Mouse (Mus musculus): Measurements from ENCODE around the gene Hapln2.

Hapln2 gene

DNA sequence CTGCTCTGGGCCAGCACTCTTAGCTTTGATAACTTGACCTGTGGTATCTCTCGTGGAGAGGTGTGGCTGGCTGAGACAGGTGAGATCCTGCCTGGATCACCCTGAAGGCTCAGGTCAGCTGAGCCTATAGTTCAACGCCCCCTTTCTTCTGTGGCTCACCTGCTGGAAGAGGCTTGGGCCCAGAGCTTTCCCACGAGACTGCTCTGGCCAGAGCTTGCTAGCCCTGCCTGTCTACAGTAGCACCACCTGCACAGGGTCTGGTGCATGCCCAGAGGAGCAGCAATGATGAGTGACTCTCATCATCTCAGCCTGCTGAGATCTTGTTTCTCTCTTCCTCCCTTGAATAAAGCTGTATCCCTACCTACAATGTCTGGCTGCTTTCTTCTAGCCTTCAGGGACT, 47.3 kb downstream of the Hapln2 start:
- no peak for DNase-seq

- DNase-seq, result no peak
Observed at GRCm38 (mm10) chr3:87979493-87979892, 47.9 kb downstream of the Hapln2 start.

GRCm38 (mm10) chr3:87974381-87974987, 52.9 kb downstream of the Hapln2 start:
- no peak for DNase-seq

DNA sequence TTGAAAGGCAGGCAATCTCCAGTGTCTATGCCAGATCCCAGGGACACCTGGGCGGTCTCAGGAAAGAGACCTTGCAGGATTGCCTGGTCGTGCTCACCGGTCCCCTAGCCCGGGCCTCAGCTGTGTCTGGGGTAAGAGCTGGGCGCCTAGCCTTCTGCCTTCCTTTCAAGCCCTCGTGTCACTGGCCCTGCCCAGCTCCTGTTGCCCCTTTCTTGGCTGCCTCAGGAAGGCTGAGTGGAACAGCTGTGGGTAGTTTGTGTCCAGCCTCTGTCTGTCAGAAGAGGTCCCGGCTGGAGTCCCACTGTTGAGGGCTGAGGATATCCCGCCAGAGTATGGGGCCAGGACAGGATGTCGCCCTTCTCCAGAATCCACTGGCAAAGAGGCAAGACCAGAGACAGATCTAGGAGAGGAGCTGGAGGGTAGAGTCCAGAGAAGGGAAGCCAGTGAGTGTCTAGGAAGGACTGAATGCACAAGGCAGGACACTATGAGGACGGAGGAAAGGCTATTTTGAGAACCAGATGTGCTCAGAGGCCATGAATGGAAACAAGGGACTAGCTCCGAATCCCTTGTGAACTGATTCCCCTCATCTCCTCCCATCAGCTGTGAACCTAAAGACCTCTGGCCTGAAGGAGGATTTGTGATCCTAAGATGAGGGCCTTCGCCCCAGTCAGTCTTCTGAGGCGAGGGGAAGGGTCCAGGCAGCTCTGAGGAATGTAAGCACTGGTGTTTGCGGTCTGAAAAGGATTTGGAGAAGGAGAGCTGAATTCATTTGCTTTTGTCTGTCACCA, 53.6 kb downstream of the Hapln2 start:
- DNase-seq, result no peak

DNA sequence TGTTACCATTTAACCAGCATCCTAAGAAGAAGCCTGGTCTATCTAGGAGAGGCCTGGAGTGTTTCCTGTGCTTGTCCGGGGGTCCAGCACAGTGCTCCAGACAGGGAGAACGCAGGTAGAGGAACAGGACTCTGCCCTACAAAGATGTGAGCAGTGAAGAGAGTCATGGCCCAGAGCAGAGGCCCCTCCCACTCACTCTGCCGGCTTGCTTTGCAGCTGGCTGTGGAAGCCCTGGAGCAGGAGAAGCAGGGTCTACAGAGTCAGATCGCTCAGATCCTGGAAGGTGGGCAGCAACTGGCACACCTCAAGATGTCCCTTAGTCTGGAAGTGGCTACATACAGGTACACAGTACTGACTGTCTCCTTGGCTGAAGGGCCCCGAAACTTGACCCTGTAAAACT, 54.6 kb downstream of the Hapln2 start:
- no peak for DNase-seq

DNA sequence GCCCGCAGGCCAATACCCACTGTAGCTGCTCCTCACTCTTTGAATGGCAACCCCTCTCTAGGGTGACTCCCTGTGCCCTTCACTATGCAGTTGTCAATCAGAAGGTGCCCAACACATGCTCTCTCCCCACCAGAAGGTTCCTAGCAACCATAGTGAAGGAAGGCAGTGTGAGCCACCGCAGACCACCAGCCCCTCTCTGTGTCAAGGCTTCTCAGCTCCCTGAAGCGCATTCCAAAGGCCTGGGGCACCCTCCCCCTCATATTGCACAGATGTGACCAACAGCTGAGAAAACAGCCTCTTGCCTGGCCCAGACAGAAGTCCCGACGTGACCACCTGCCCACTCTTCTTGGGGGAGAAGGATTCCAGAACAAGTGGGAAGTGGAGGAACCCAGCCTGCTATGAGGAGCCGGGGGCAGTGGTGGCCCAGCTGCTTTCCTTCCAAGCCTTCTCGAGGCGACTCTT, 55.1 kb downstream of the Hapln2 start:
- DNase-seq, result no peak
